Mouse (Mus musculus) embryonic facial prominence, embryonic 13.5 days (tissue): ENCODE measurements around the gene Nceh1. TPM values are rescaled to one million over a fixed set of nuclear protein-coding genes. Genes with fewer than 3 reads are reported as not detected.

ENCODE experiments used
- ATAC-seq: fragments of 200-750 bp; cut with Nextera tagmentation; 2 replicates; pipeline ENCODE4 v1.8.0; 2017; ENCODE audit warnings: low read depth; ENCODE audit not compliant: insufficient number of reproducible peaks, insufficient read depth, low FRiP score, low TSS enrichment
- H3K27ac ChIP-seq: fragments of 300-500 bp; sonication (generic); 2 replicates; pipeline ENCODE4 v1.5.1; 2015; ENCODE audit warnings: moderate library complexity, mild to moderate bottlenecking, inconsistent platforms
- H3K27me3 ChIP-seq: fragments of 300-500 bp; sonication (generic); 2 replicates; pipeline ENCODE4 v1.6.1; 2015; ENCODE audit warnings: mild to moderate bottlenecking, inconsistent platforms
- H3K36me3 ChIP-seq: fragments of 300-500 bp; sonication (generic); 2 replicates; pipeline ENCODE4 v1.6.1; 2015; ENCODE audit warnings: mild to moderate bottlenecking, inconsistent platforms
- H3K4me1 ChIP-seq: fragments of 300-500 bp; sonication (generic); 2 replicates; pipeline ENCODE4 v1.6.1; 2015; ENCODE audit warnings: inconsistent platforms
- H3K4me2 ChIP-seq: fragments of 300-500 bp; sonication (generic); 2 replicates; pipeline ENCODE4 v1.6.1; 2015; ENCODE audit warnings: moderate library complexity, mild to moderate bottlenecking, inconsistent platforms
- H3K4me3 ChIP-seq: fragments of 300-500 bp; sonication (generic); 2 replicates; pipeline ENCODE4 v1.5.1; 2015; ENCODE audit warnings: mild to moderate bottlenecking, inconsistent platforms
- H3K9ac ChIP-seq: fragments of 300-500 bp; sonication (generic); 2 replicates; pipeline ENCODE4 v1.6.1; 2015; ENCODE audit warnings: mild to moderate bottlenecking, inconsistent platforms
- H3K9me3 ChIP-seq: fragments of 300-500 bp; sonication (generic); 2 replicates; pipeline ENCODE4 v1.6.1; 2016; ENCODE audit warnings: inconsistent platforms
- WGBS: fragments of 180-500 bp; shearing (Covaris S2); methylation state at CpG from one replicate; pipeline ENCODE4 v1.1.7; 2015; ENCODE audit warnings: mixed read lengths; 5-methylcytosine and 5-hydroxymethylcytosine counted together
- polyA plus RNA-seq: library from polyadenylated mRNA; unstranded; fragments of >200 nt; fragmentation: Nextera tagmentation; extraction: Ambion mirVana; gene quantifications from 2 replicates; pipeline ENCODE4 v1.2.1, GENCODE M21; 2015

Gene Nceh1
- polyA plus RNA-seq, 1 experiment from 2014 or later: 3.9 TPM

- WGBS: 86% methylated on average over 6 of the region's 6 CpGs
Observed at GRCm38 (mm10) chr3:27161645-27162409, 20.9 kb upstream of the Nceh1 start.

DNA sequence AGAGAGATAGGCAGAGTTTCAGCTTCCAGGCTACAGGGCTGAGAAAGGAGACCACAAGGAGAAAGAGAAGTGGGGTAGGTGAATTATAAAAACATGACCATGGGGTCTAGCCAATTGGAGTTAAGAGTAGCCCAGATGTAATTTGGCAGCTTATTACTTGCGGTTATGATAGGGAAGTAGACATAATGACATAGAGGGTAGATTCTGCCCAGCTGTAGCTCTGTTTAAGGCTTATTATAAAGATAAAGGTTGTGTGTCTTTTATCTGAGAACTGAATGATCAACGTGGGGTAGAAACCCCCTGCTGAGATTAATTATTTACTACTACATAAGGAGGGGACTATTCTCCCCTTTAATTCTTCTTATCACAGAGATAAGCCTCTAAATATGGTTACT lies 20.4 kb upstream of the Nceh1 start:
- 74% methylated on average over 2 of the region's 2 CpGs for WGBS
- no peak overlapping the region for H3K4me3 ChIP-seq

More at GRCm38 (mm10) chr3:27161645-27162409, 20.9 kb upstream of the Nceh1 start:
- Histone ChIP-seq H3K9ac (no peak overlapping the region), H3K9me3 (no peaks in the 10 kb centered on the region), H3K27ac (no peak overlapping the region), H3K27me3 (no peaks in the 10 kb centered on the region), H3K4me1 (0 out of 2 replicates have a peak, but pooled peaks cover 4% of the 10 kb centered on the region), H3K36me3 (no peaks in the 10 kb centered on the region), H3K4me3 (no peak overlapping the region), H3K4me2 (no peak overlapping the region)
- ATAC-seq: no peak

DNA sequence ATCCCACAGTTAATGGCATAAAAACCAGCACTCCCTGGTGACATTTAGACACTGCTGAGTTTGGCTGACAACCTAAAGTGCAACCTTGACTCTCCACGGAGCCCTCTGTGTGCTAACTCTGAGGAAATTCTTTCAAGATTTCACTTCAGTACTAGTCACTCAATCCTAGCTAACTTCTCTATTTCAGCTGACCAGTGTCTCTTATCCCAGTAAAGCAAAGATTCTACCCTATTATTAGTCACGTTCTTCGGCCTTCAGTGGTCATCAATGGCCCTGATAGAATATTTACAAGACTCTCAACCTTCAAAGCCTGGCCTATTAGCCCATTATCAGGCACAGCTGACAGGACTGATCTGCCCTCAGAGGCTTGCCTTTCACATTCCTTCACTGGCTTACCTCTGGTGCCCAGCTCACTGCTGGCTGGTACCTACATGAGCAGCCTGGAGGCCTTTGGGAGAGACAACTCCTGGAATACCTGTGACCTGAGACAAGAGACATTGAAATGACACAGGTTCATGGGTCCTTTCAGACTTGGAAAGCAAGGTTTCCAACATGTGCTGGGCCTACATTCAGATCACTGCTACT lies 17.2 kb upstream of the Nceh1 start:
- ATAC-seq: no peak
- Histone ChIP-seq H3K9ac (no peak overlapping the region), H3K4me3 (no peak overlapping the region), H3K4me2 (no peak overlapping the region), H3K36me3 (no peaks in the 10 kb centered on the region), H3K27me3 (no peaks in the 10 kb centered on the region), H3K27ac (no peak overlapping the region), H3K9me3 (no peaks in the 10 kb centered on the region), H3K4me1 (no peaks in the 10 kb centered on the region)
- 83% methylated on average over 3 of the region's 3 CpGs for WGBS

More for the DNA sequence above, 20.4 kb upstream of the Nceh1 start:
- Histone ChIP-seq H3K9me3 (no peaks in the 10 kb centered on the region), H3K27ac (no peak overlapping the region), H3K27me3 (no peaks in the 10 kb centered on the region), H3K36me3 (no peaks in the 10 kb centered on the region), H3K9ac (no peak overlapping the region), H3K4me1 (0 out of 2 replicates have a peak, but pooled peaks cover 4% of the 10 kb centered on the region), H3K4me2 (no peak overlapping the region)
- no peak for ATAC-seq

GRCm38 (mm10) chr3:27170257-27170656 lies 12.5 kb upstream of the Nceh1 start:
- 62% methylated on average over 1 of the region's 1 CpGs for WGBS
- Histone ChIP-seq H3K9me3 (no peaks in the 10 kb centered on the region), H3K4me1 (no peaks in the 10 kb centered on the region), H3K36me3 (no peaks in the 10 kb centered on the region), H3K4me2 (no peak overlapping the region), H3K4me3 (no peak overlapping the region), H3K27me3 (no peaks in the 10 kb centered on the region), H3K27ac (no peak overlapping the region), H3K9ac (no peak overlapping the region)
- ATAC-seq: no peak

DNA sequence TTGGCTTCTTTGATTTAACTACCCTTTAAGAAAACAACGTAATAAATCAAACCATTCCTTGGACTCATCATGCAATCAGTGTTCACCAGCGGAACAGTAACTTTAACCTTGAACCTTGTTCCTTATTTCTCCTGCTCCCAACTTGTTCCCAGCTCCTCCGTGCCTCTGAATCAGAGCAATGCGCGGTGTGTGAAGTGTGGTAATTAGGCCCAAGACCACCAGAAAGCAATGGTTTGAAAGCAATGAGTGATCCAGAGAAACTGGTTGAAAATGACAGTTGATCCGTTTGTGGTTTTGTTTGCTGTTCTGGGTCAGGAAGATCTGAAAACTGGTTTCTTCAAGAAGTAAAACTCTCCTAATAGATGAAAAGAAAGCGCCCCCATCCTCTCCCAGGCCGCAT lies 3.1 kb upstream of the Nceh1 start:
- WGBS: 74% methylated on average over 8 of the region's 8 CpGs
- H3K27me3 ChIP-seq: peaks cover 3% of the 10 kb centered on the region; the same call in 1 of the 2 replicates
- H3K4me1 ChIP-seq: peaks cover 11% of the 10 kb centered on the region
- H3K9me3 ChIP-seq: no peaks in the 10 kb centered on the region
- H3K9ac ChIP-seq: no peak overlapping the region
- no peak overlapping the region for H3K4me2 ChIP-seq
- no peaks in the 10 kb centered on the region for H3K36me3 ChIP-seq
- no peak overlapping the region for H3K27ac ChIP-seq
- ATAC-seq: no peak
- H3K4me3 ChIP-seq: no peak overlapping the region

DNA sequence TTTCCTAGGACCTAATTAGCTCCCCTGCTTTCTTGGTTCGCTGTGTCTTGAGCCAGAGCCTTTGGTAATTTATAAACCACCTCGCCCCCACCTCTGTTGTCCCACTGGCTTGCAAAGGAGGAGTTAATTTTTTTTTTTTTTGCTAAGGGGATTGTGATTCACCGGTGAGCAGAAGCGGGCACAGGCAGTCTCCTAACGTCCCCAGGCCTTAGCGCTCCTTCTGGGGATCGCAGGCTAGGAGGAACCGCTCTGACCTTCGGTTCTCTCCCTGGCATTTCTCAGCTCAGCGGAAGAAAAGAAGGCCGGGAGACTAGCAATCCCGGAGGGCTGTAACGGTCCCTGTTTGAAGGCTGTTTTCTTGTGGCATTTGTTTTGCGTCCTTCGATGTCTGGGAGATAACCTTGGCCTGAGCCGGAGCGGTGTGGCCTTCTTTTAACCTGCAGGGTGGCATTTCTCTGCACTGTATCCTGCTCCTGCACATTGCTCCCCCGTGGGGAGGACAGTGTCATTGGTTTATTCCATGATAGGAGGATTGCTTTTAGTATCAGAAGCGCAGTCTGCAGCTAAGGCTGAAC lies 923 bp downstream of the Nceh1 start:
- 11% methylated on average over 19 of the region's 19 CpGs for WGBS

GRCm38 (mm10) chr3:27188386-27188785 lies 5.6 kb downstream of the Nceh1 start:
- Histone ChIP-seq H3K4me2 (no peak overlapping the region), H3K27me3 (0 out of 2 replicates have a peak, but pooled peaks cover 3% of the 10 kb centered on the region), H3K27ac (no peak overlapping the region), H3K9me3 (no peaks in the 10 kb centered on the region), H3K9ac (no peak overlapping the region), H3K4me1 (peaks cover 6% of the 10 kb centered on the region), H3K4me3 (no peak overlapping the region), H3K36me3 (no peaks in the 10 kb centered on the region)
- ATAC-seq: no peak
- 39% methylated on average over 1 of the region's 1 CpGs for WGBS

More for the DNA sequence above, 923 bp downstream of the Nceh1 start:
- H3K27ac ChIP-seq: no peak overlapping the region
- no peak for ATAC-seq
- peak overlapping the region; percentile 67 for H3K4me3 ChIP-seq
- peak overlapping the region; percentile 99 for H3K4me2 ChIP-seq
- no peaks in the 10 kb centered on the region for H3K9me3 ChIP-seq
- peak overlapping the region; percentile 77 for H3K9ac ChIP-seq
- H3K36me3 ChIP-seq: no peaks in the 10 kb centered on the region
- H3K27me3 ChIP-seq: peaks cover 3% of the 10 kb centered on the region; the same call in 1 of the 2 replicates
- peaks cover 11% of the 10 kb centered on the region for H3K4me1 ChIP-seq

GRCm38 (mm10) chr3:27189320-27190261 lies 6.8 kb downstream of the Nceh1 start:
- Histone ChIP-seq H3K4me2 (no peak overlapping the region), H3K9me3 (no peaks in the 10 kb centered on the region), H3K27ac (no peak overlapping the region), H3K27me3 (no peaks in the 10 kb centered on the region), H3K36me3 (no peaks in the 10 kb centered on the region), H3K4me3 (no peak overlapping the region), H3K4me1 (peaks cover 3% of the 10 kb centered on the region), H3K9ac (no peak overlapping the region)
- no peak for ATAC-seq
- 67% methylated on average over 14 of the region's 14 CpGs for WGBS

GRCm38 (mm10) chr3:27190865-27191264 lies 8.1 kb downstream of the Nceh1 start:
- 92% methylated on average over 4 of the region's 4 CpGs for WGBS
- ATAC-seq: no peak
- Histone ChIP-seq H3K9ac (no peak overlapping the region), H3K36me3 (no peaks in the 10 kb centered on the region), H3K4me2 (no peak overlapping the region), H3K9me3 (no peaks in the 10 kb centered on the region), H3K27me3 (no peaks in the 10 kb centered on the region), H3K4me1 (peaks cover 3% of the 10 kb centered on the region), H3K4me3 (no peak overlapping the region), H3K27ac (no peak overlapping the region)

DNA sequence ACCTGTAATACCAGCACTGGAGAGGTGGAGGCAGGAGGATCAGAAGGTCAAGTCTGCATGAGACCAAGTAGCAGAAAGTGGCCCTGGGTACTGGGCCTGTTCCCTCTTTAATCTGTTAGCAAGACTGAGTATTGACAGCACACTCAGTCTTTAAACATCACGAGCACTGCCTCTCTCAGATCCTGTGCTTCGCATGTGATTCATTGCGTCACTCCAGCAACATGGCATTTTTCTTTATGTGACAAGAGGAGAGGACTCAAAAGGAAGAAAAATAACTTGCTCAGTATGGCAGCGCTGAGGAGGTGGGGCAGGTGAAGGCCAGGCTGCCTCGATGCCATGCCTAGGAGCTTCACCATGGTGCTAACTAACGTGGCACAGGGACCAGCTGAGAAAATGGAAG lies 9.1 kb downstream of the Nceh1 start:
- Histone ChIP-seq H3K27ac (no peak overlapping the region), H3K4me1 (peaks cover 3% of the 10 kb centered on the region), H3K9me3 (no peaks in the 10 kb centered on the region), H3K36me3 (no peaks in the 10 kb centered on the region), H3K4me3 (no peak overlapping the region), H3K9ac (no peak overlapping the region), H3K4me2 (no peak overlapping the region), H3K27me3 (no peaks in the 10 kb centered on the region)
- 88% methylated on average over 6 of the region's 6 CpGs for WGBS
- no peak for ATAC-seq

DNA sequence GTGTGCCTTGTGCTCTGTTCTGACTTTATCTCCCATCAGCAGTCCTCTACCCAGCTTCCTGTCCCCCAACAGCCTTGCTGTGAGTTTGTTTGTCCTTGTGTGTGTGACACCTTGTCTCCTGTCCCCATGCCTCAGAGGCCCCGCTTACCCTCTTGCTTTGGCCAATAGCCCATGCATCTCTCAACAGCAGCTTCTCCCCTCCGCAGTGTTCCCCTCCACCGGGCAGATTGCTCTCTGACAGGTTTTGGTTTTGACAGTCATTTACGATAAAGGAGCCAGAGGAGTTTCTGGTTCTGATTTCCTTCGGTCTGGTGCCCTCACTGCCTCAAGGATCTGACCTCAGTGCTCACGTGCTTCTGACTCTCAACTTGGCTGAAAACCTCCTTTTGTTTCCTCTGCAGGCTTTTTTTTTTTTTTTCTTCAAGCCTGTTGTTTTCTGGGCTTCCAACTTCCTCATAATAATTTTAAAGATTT lies 11.1 kb downstream of the Nceh1 start:
- no peak for ATAC-seq
- H3K9me3 ChIP-seq: no peaks in the 10 kb centered on the region
- no peak overlapping the region for H3K9ac ChIP-seq
- no peak overlapping the region for H3K27ac ChIP-seq
- 22% methylated on average over 6 of the region's 6 CpGs for WGBS
- peaks cover 3% of the 10 kb centered on the region for H3K4me1 ChIP-seq
- no peaks in the 10 kb centered on the region for H3K36me3 ChIP-seq
- no peak overlapping the region for H3K4me2 ChIP-seq
- no peaks in the 10 kb centered on the region for H3K27me3 ChIP-seq
- no peak overlapping the region for H3K4me3 ChIP-seq
